Mouse (Mus musculus) neural tube, embryonic 12.5 days (tissue): ENCODE measurements at regions not wholly inside any gene's neighbourhood (a gene's known extent, or its start where the extent isn't known, plus 50 kb on each side); places are given as distances from the start of the nearest gene placed in this dataset. TPM values are rescaled to one million over a fixed set of nuclear protein-coding genes. Genes with fewer than 3 reads are reported as not detected.
A peak's percentile ranks its signal among the peaks of the same experiment; 100 is the strongest.

Experiments
- ATAC-seq: fragments of 200-750 bp; cut with Nextera tagmentation; 2 replicates; pipeline ENCODE4 v1.8.0; 2017; ENCODE audit warnings: low read depth, mild to moderate bottlenecking, moderate TSS enrichment, moderate library complexity; ENCODE audit not compliant: low FRiP score
- H3K27ac ChIP-seq: fragments of 300-500 bp; sonication (generic); 2 replicates; pipeline ENCODE4 v1.5.1; 2016
- H3K27me3 ChIP-seq: fragments of 300-500 bp; sonication (generic); replicated peaks from 2 replicates; pipeline ENCODE4 v1.6.1; 2016; ENCODE audit warnings: mild to moderate bottlenecking
- H3K36me3 ChIP-seq: fragments of 300-500 bp; sonication (generic); 2 replicates; pipeline ENCODE4 v1.6.1; 2016; ENCODE audit warnings: mild to moderate bottlenecking
- H3K4me1 ChIP-seq: fragments of 300-500 bp; sonication (generic); 2 replicates; pipeline ENCODE4 v1.6.1; 2016
- H3K4me2 ChIP-seq: fragments of 300-500 bp; sonication (generic); replicated peaks from 2 replicates; pipeline ENCODE4 v1.6.1; 2016; ENCODE audit warnings: mild to moderate bottlenecking
- H3K4me3 ChIP-seq: fragments of 300-500 bp; sonication (generic); 2 replicates; pipeline ENCODE4 v1.5.1; 2016
- H3K9ac ChIP-seq: fragments of 300-500 bp; sonication (generic); 2 replicates; pipeline ENCODE4 v1.6.1; 2016; ENCODE audit warnings: mild to moderate bottlenecking
- H3K9me3 ChIP-seq: fragments of 300-500 bp; sonication (generic); 2 replicates; pipeline ENCODE4 v1.6.1; 2016; ENCODE audit warnings: mild to moderate bottlenecking
- WGBS: fragments of 180-500 bp; shearing (Covaris S2); methylation state at CpG from one replicate; pipeline ENCODE4 v1.1.7; 2016; 5-methylcytosine and 5-hydroxymethylcytosine counted together
- microRNA-seq: library from miRNA; unstranded; fragments of <30 nt; microRNA quantifications from one replicate; pipeline ENCODE4, GENCODE M21; 2017

- 79% methylated on average over 4 of the region's 4 CpGs for WGBS
- Histone ChIP-seq H3K4me1 (no peaks in the 10 kb centered on the region), H3K4me3 (no peak overlapping the region), H3K9me3 (no peaks in the 10 kb centered on the region), H3K27me3 (no peaks in the 10 kb centered on the region), H3K27ac (no peak overlapping the region), H3K9ac (no peak overlapping the region), H3K4me2 (no peak overlapping the region), H3K36me3 (no peaks in the 10 kb centered on the region)
- no peak for ATAC-seq
Measured at GRCm38 (mm10) chr8:73645582-73645981, 292.2 kb upstream of the Large1 start.

GRCm38 (mm10) chr8:73626798-73627197 lies 273.5 kb upstream of the Large1 start:
- no peak overlapping the region for H3K27ac ChIP-seq
- no peak for ATAC-seq
- no peaks in the 10 kb centered on the region for H3K4me1 ChIP-seq
- no peak overlapping the region for H3K4me2 ChIP-seq
- no peak overlapping the region for H3K4me3 ChIP-seq
- no peak overlapping the region for H3K9ac ChIP-seq
- no peaks in the 10 kb centered on the region for H3K27me3 ChIP-seq
- no peaks in the 10 kb centered on the region for H3K36me3 ChIP-seq
- no peaks in the 10 kb centered on the region for H3K9me3 ChIP-seq

- no peaks in the 10 kb centered on the region for H3K4me1 ChIP-seq
- peak; percentile 53; the same call in 1 of the 2 replicates for ATAC-seq
- WGBS: 86% methylated on average over 1 of the region's 1 CpGs
- no peak overlapping the region for H3K4me3 ChIP-seq
- no peaks in the 10 kb centered on the region for H3K36me3 ChIP-seq
- H3K9me3 ChIP-seq: 0 out of 2 replicates have a peak, but pooled peaks cover 5% of the 10 kb centered on the region
- H3K9ac ChIP-seq: no peak overlapping the region
- H3K27ac ChIP-seq: no peak overlapping the region
- no peaks in the 10 kb centered on the region for H3K27me3 ChIP-seq
- no peak overlapping the region for H3K4me2 ChIP-seq
Measured at GRCm38 (mm10) chr8:73618946-73619345, 265.6 kb upstream of the Large1 start.

GRCm38 (mm10) chr8:73614631-73615030 lies 261.3 kb upstream of the Large1 start:
- no peak overlapping the region for H3K27ac ChIP-seq
- no peak overlapping the region for H3K4me2 ChIP-seq
- H3K27me3 ChIP-seq: no peaks in the 10 kb centered on the region
- 82% methylated on average over 2 of the region's 2 CpGs for WGBS
- H3K4me1 ChIP-seq: no peaks in the 10 kb centered on the region
- no peaks in the 10 kb centered on the region for H3K36me3 ChIP-seq
- no peak for ATAC-seq
- H3K9ac ChIP-seq: no peak overlapping the region
- H3K9me3 ChIP-seq: 0 out of 2 replicates have a peak, but pooled peaks cover 5% of the 10 kb centered on the region
- no peak overlapping the region for H3K4me3 ChIP-seq

GRCm38 (mm10) chr8:73614106-73614505 lies 260.8 kb upstream of the Large1 start:
- H3K9me3 ChIP-seq: 0 out of 2 replicates have a peak, but pooled peaks cover 4% of the 10 kb centered on the region
- H3K9ac ChIP-seq: no peak overlapping the region
- no peak overlapping the region for H3K4me2 ChIP-seq
- H3K4me3 ChIP-seq: no peak overlapping the region
- H3K27ac ChIP-seq: no peak overlapping the region
- no peak for ATAC-seq
- no peaks in the 10 kb centered on the region for H3K4me1 ChIP-seq
- no peaks in the 10 kb centered on the region for H3K36me3 ChIP-seq
- no peaks in the 10 kb centered on the region for H3K27me3 ChIP-seq
- 76% methylated on average over 2 of the region's 2 CpGs for WGBS

GRCm38 (mm10) chr8:73611583-73611982 lies 258.2 kb upstream of the Large1 start:
- 93% methylated on average over 10 of the region's 10 CpGs for WGBS
- Histone ChIP-seq H3K4me1 (no peaks in the 10 kb centered on the region), H3K36me3 (no peaks in the 10 kb centered on the region), H3K4me2 (no peak overlapping the region), H3K27me3 (no peaks in the 10 kb centered on the region), H3K27ac (no peak overlapping the region), H3K9ac (no peak overlapping the region), H3K9me3 (no peaks in the 10 kb centered on the region), H3K4me3 (no peak overlapping the region)
- no peak for ATAC-seq

- Histone ChIP-seq H3K4me3 (no peak overlapping the region), H3K4me2 (no peak overlapping the region), H3K27me3 (no peaks in the 10 kb centered on the region), H3K36me3 (no peaks in the 10 kb centered on the region), H3K4me1 (no peaks in the 10 kb centered on the region), H3K9me3 (no peaks in the 10 kb centered on the region), H3K27ac (no peak overlapping the region), H3K9ac (no peak overlapping the region)
- ATAC-seq: no peak
Measured at GRCm38 (mm10) chr8:73570599-73570998, 217.3 kb upstream of the Large1 start.

GRCm38 (mm10) chr8:73569963-73570362 lies 216.6 kb upstream of the Large1 start:
- Histone ChIP-seq H3K27me3 (no peaks in the 10 kb centered on the region), H3K4me1 (no peaks in the 10 kb centered on the region), H3K9me3 (no peaks in the 10 kb centered on the region), H3K27ac (no peak overlapping the region), H3K4me2 (no peak overlapping the region), H3K4me3 (no peak overlapping the region), H3K36me3 (no peaks in the 10 kb centered on the region), H3K9ac (no peak overlapping the region)
- ATAC-seq: no peak

Small RNAs in the stretch of these regions (microRNA-seq; reads per million reads assigned to microRNA genes)
- gene Gm23255: not detected
